Mouse (Mus musculus) brain, embryonic 14.5 days (tissue): ENCODE data around the gene 4930590J08Rik.

ENCODE experiments used
- CTCF ChIP-seq: fragments of 200-500 bp; IDR thresholded peaks from 2 replicates; pipeline ENCODE4 v1.5.1; 2012; ENCODE audit warnings: inconsistent platforms, mild to moderate bottlenecking, moderate library complexity, borderline replicate concordance; ENCODE audit not compliant: insufficient read depth, insufficient read length; ENCODE audit errors: extremely low read depth
- POLR2A ChIP-seq: fragments of 200-500 bp; IDR thresholded peaks from 2 replicates; pipeline ENCODE4 v1.6.1; 2012; ENCODE audit warnings: mild to moderate bottlenecking, inconsistent platforms, borderline replicate concordance; ENCODE audit not compliant: poor library complexity, insufficient read depth, insufficient read length, severe bottlenecking; ENCODE audit errors: extremely low read depth

DNA sequence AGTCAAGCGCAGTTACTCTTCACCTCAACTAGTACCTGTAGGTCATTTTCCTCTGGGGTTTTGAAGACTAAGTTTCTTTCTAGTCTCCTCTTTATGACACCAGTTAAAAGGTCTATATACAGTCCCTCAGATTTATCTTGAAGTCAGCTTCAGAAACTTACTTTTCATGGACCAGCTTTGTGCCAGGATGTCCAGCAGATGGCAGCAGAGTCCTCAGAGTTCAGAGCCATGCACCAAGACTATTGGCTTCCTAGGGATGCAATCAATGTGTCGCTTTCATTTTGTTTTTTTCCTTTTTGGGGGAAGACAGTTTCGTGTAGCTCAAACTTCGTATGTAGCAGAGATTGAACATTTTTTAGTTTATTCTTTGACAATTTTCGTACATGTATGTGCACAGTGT lies 1.1 kb upstream of the 4930590J08Rik start:
- peak; percentile 89 for TF ChIP-seq CTCF
- TF ChIP-seq POLR2A = no peak
